Mouse (Mus musculus): ENCODE data around the gene Hoxc4.

DNA sequence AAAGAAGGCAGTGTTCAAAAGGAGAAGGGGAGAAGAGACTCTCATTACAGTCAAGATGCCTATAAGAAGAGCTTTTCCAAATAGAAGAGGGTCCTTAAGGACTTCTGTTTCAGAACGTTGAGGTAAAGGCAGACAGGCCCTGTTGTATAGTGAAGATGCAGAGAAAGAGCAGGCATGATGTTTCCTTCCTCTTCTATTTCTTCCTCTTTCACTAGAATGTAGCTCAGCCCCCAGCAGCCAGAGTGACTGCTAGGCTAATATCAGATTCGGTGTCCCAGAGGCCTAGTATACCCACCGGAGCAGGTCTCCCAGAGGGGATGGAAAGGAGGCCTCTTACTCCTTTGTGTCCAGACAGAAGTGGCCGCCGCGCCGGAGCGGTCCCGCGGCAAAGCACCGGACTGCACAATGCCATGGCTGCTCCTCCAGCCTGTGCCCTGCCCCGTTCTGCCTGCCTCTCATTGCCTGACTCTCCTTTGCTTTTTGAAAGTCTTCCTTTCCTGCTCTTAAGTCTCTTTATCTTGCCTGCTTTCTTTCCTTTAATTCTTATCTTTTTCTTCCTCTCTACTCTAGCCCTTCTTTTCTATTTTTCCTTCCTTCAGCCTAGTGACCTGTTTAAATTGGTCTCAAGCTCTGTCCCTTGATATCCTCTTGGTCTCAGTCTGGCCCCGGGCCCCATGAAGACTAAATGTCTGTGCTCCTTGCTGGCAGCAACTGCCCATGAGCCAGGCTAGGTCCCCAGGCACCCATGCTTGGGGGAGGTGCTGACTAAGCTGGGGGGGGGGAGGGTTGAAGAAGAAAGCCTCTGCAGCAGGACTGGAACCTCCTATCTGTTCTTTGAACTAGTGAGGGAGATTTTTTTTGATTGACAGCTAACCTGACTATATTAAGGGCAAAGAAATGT, 39.9 kb upstream of the Hoxc4 start:
- TF ChIP-seq CTCF (IDR thresholded peaks at IDR 0.05; ENCODE audit: low read depth) (no peak), EP300 (IDR thresholded peaks at IDR 0.05; ENCODE audit: low read depth) (no peak)
